Mouse (Mus musculus): Measurements from ENCODE around the gene Abhd14a. TPM values are rescaled to one million over a fixed set of nuclear protein-coding genes. Genes with fewer than 3 reads are reported as not detected.

Abhd14a gene
- polyA plus RNA-seq, 1 experiment from 2014 or later, result 82.0 TPM

Other genes starting within 250 kb of the Abhd14a start
- gene Ppm1m, start 247.9 kb downstream of the Abhd14a start, polyA plus RNA-seq (2015; fragmentation: Nextera tagmentation; extraction: Ambion mirVana), result 16.6 and 16.7 TPM in 2 replicates
- gene Twf2, start 244.6 kb downstream of the Abhd14a start, polyA plus RNA-seq (2015; fragmentation: Nextera tagmentation; extraction: Ambion mirVana), result 49.5 and 52.1 TPM in 2 replicates
- gene Tlr9, start 225.1 kb downstream of the Abhd14a start, polyA plus RNA-seq (2015; fragmentation: Nextera tagmentation; extraction: Ambion mirVana), result not detected in 2 replicates
- gene Alas1, start 199.0 kb downstream of the Abhd14a start, polyA plus RNA-seq (2015; fragmentation: Nextera tagmentation; extraction: Ambion mirVana), result 108 and 112 TPM in 2 replicates
- 8.0 and 9.0 TPM in 2 replicates for gene Poc1a, start 166.6 kb downstream of the Abhd14a start, polyA plus RNA-seq (2015; fragmentation: Nextera tagmentation; extraction: Ambion mirVana)
- 12.3 and 13.2 TPM in 2 replicates for gene Dusp7, start 79.0 kb downstream of the Abhd14a start, polyA plus RNA-seq (2015; fragmentation: Nextera tagmentation; extraction: Ambion mirVana)
- gene Rpl29, start 18.2 kb downstream of the Abhd14a start, polyA plus RNA-seq (2015; fragmentation: Nextera tagmentation; extraction: Ambion mirVana), result 551 and 555 TPM in 2 replicates
- 19.8 and 21.6 TPM in 2 replicates for gene Acy1, start 9.4 kb downstream of the Abhd14a start, polyA plus RNA-seq (2015; fragmentation: Nextera tagmentation; extraction: Ambion mirVana)
- gene Abhd14b, start 219 bp downstream of the Abhd14a start, polyA plus RNA-seq (2015; fragmentation: Nextera tagmentation; extraction: Ambion mirVana), result 8.8 and 10.6 TPM in 2 replicates
- 242 and 262 TPM in 2 replicates for gene Pcbp4, start 5.6 kb upstream of the Abhd14a start, polyA plus RNA-seq (2015; fragmentation: Nextera tagmentation; extraction: Ambion mirVana)
- gene Gpr62, start 18.3 kb upstream of the Abhd14a start, polyA plus RNA-seq (2015; fragmentation: Nextera tagmentation; extraction: Ambion mirVana), result 0.78 and 0.98 TPM in 2 replicates
- gene Rrp9, start 28.3 kb upstream of the Abhd14a start, polyA plus RNA-seq (2015; fragmentation: Nextera tagmentation; extraction: Ambion mirVana), result 48.3 and 48.5 TPM in 2 replicates
- gene Parp3, start 29.3 kb upstream of the Abhd14a start, polyA plus RNA-seq (2015; fragmentation: Nextera tagmentation; extraction: Ambion mirVana), result 0.73 and 0.89 TPM in 2 replicates
- not detected in 2 replicates for gene Iqcf1, start 52.3 kb upstream of the Abhd14a start, polyA plus RNA-seq (2015; fragmentation: Nextera tagmentation; extraction: Ambion mirVana)
- gene Iqcf5, start 66.9 kb upstream of the Abhd14a start, polyA plus RNA-seq (2015; fragmentation: Nextera tagmentation; extraction: Ambion mirVana), result not detected in 2 replicates
- gene Iqcf3, start 114.0 kb upstream of the Abhd14a start, polyA plus RNA-seq (2015; fragmentation: Nextera tagmentation; extraction: Ambion mirVana), result not detected in 2 replicates
- not detected in 2 replicates for gene Iqcf4, start 123.3 kb upstream of the Abhd14a start, polyA plus RNA-seq (2015; fragmentation: Nextera tagmentation; extraction: Ambion mirVana)
- gene Iqcf6, start 178.9 kb upstream of the Abhd14a start, polyA plus RNA-seq (2015; fragmentation: Nextera tagmentation; extraction: Ambion mirVana), result not detected in 2 replicates
- 24.3 and 24.6 TPM in 2 replicates for gene Grm2, start 208.4 kb upstream of the Abhd14a start, polyA plus RNA-seq (2015; fragmentation: Nextera tagmentation; extraction: Ambion mirVana)
- gene Tex264, start 238.2 kb upstream of the Abhd14a start, polyA plus RNA-seq (2015; fragmentation: Nextera tagmentation; extraction: Ambion mirVana), result 67.0 and 75.7 TPM in 2 replicates

All from midbrain, embryonic 16.5 days (tissue).